Mouse (Mus musculus): ENCODE data around the gene Tmem240.

DNA sequence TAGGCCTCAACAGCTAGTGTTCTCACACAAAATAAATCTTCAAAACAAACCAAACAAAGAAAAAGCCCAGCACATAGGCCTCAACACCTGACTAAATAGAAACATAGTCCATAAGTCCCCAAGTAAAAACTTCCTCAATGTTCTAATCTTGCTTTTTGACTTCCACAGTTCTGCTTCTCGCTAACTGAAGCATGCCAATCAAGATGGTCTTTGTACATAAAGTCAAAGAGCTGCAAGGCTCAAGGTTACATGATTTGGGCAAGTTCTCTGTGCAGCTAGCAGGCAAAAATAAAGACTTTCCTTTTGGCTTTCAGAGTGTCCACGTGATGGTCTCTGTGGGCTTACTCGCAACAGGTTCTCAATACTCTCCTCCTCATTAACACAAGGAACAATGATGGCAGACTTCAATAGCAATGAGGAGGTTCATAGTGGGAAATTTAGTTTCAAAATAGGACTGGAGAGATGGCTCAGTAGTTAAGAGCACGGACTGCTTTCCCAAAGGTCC is 31.1 kb upstream of the Tmem240 start:
- TF ChIP-seq CTCF (IDR thresholded peaks at IDR 0.05; ENCODE audit: insufficient read depth, low read depth, low read length) (no peak), POLR2A (IDR thresholded peaks at IDR 0.05; ENCODE audit: insufficient read depth, low read depth, low read length) (no peak)

Measured in olfactory bulb, adult 2 months (tissue).